Comparison of ENCODE assay signal across 8 mouse cellular contexts in genomic region chr13:41358480-41359180, GRCm38 (mm10).
DNase-seq lines count a peak whose midpoint lies in the region; ATAC-seq and TF ChIP-seq lines count a peak whose summit lies in the region.

No protein-coding gene starts in this region.

- H3K4me1 ChIP-seq in erythroblast, embryonic 14.5 days (ENCODE audit: control insufficient read depth) = peaks cover 16% of the 10 kb centered on the region
- H3K4me1 ChIP-seq in heart, embryonic 12.5 days (replicated peaks) = peaks cover 39% of the 10 kb centered on the region
- H3K4me1 ChIP-seq in kidney, embryonic 16.5 days (ENCODE audit: insufficient read depth, low read length) = peaks cover 47% of the 10 kb centered on the region
- peaks cover 2% of the 10 kb centered on the region for H3K4me1 ChIP-seq in liver, adult 2 months (ENCODE audit: control insufficient read depth, insufficient read depth, low read length)

- ATAC-seq in heart, embryonic 12.5 days (ENCODE audit: insufficient number of reproducible peaks, low FRiP score) = peak; percentile 96
- ATAC-seq in kidney, embryonic 16.5 days (ENCODE audit: low FRiP score, low TSS enrichment) = peak; percentile 99
- peak; percentile 94 for ATAC-seq in monocyte, adult 5-6 weeks (replicated peaks; ENCODE audit: insufficient number of reproducible peaks, low FRiP score, low TSS enrichment, poor library complexity, severe bottlenecking)

- H3K4me3 ChIP-seq in erythroblast, embryonic 14.5 days (replicated peaks) = peak overlapping the region; percentile 58
- H3K4me3 ChIP-seq in heart, embryonic 12.5 days = peak overlapping the region; percentile 68
- H3K4me3 ChIP-seq in kidney, embryonic 16.5 days (ENCODE audit: low read length) = peak overlapping the region; percentile 70
- peak overlapping the region; percentile 64 for H3K4me3 ChIP-seq in liver, adult 2 months (ENCODE audit: insufficient read depth, low read depth, low read length)

- peaks cover 52% of the 10 kb centered on the region for H3K27me3 ChIP-seq in erythroblast, embryonic 14.5 days (ENCODE audit: control insufficient read depth)
- H3K27me3 ChIP-seq in heart, embryonic 12.5 days (replicated peaks) = 0 out of 2 replicates have a peak, but pooled peaks cover 4% of the 10 kb centered on the region
- no peaks in the 10 kb centered on the region for H3K27me3 ChIP-seq in kidney, embryonic 16.5 days (ENCODE audit: insufficient read depth, low read length)
- no peaks in the 10 kb centered on the region for H3K27me3 ChIP-seq in liver, adult 2 months (ENCODE audit: control insufficient read depth, insufficient read depth, low read length)

- H3K36me3 ChIP-seq in erythroblast, embryonic 14.5 days (ENCODE audit: control insufficient read depth) = no peaks in the 10 kb centered on the region
- no peaks in the 10 kb centered on the region for H3K36me3 ChIP-seq in heart, embryonic 12.5 days
- no peaks in the 10 kb centered on the region for H3K36me3 ChIP-seq in kidney, embryonic 16.5 days (ENCODE audit: insufficient read depth, low read length)
- H3K36me3 ChIP-seq in liver, adult 2 months (ENCODE audit: control insufficient read depth, insufficient read depth, low read length) = no peaks in the 10 kb centered on the region

- no peaks in the 10 kb centered on the region for H3K9me3 ChIP-seq in erythroblast, embryonic 14.5 days (ENCODE audit: control insufficient read depth, low read length)
- H3K9me3 ChIP-seq in heart, embryonic 12.5 days (replicated peaks) = no peaks in the 10 kb centered on the region
- H3K9me3 ChIP-seq in kidney, embryonic 16.5 days (ENCODE audit: low read length) = no peaks in the 10 kb centered on the region

- peak; percentile 95 for DNase-seq in CD4-positive, CD25-positive, alpha-beta regulatory T cell, adult 2 months (ENCODE audit: low read depth, low spot score)
- DNase-seq in brain, embryonic 18.5 days (ENCODE audit: low read depth, low spot score) = peak; percentile 86
- peak; percentile 87 for DNase-seq in liver, adult 2 months (ENCODE audit: extremely low read depth, low read depth, low spot score)
- DNase-seq in spleen, postnatal 36 days (ENCODE audit: low spot score in 2 of 2) = peak; percentile 90 to 91

- no peak for TF ChIP-seq CTCF in liver, adult 2 months (IDR thresholded peaks at IDR 0.05; ENCODE audit: low read depth, low read length)

- peak overlapping the region; percentile 89 for H3K27ac ChIP-seq in heart, embryonic 12.5 days (ENCODE audit: poor library complexity, severe bottlenecking)
- H3K27ac ChIP-seq in kidney, embryonic 16.5 days (ENCODE audit: low read length) = peak overlapping the region; percentile 97
- peak overlapping the region; percentile 76 for H3K27ac ChIP-seq in liver, adult 2 months (replicated peaks; ENCODE audit: insufficient read depth, low read depth, low read length)

- peak; percentile 97 for TF ChIP-seq POLR2A in liver, adult 2 months (IDR thresholded peaks at IDR 0.05; ENCODE audit: extremely low read depth, insufficient read depth, low read length)

- H3K79me2 ChIP-seq in liver, adult 2 months (ENCODE audit: control insufficient read depth, insufficient read depth, low read length) = peaks cover 4% of the 10 kb centered on the region; the same call in 1 of the 2 replicates

- H3K4me2 ChIP-seq in heart, embryonic 12.5 days = peak overlapping the region; percentile 80
- peak overlapping the region; percentile 67 for H3K4me2 ChIP-seq in kidney, embryonic 16.5 days (replicated peaks; ENCODE audit: low read depth, low read length)

- WGBS in heart, embryonic 12.5 days = under 1% methylated on average over 42 of the region's 42 CpGs
- WGBS in kidney, embryonic 16.5 days = under 1% methylated on average over 42 of the region's 42 CpGs
- under 1% methylated on average over 42 of the region's 42 CpGs for WGBS in liver, adult 2 months

- peak overlapping the region; percentile 87 for H3K9ac ChIP-seq in heart, embryonic 12.5 days
- peak overlapping the region; percentile 76 for H3K9ac ChIP-seq in kidney, embryonic 16.5 days (replicated peaks; ENCODE audit: low read length)
- H3K9ac ChIP-seq in liver, adult 2 months (ENCODE audit: low read depth, low read length) = peak overlapping the region; percentile 83

Comparison
In these comparisons a context has a peak if more than half of its experiments do, and no peak if none do; other contexts are left out.
1. Peak in every context shown above with its lines: DNase-seq, ATAC-seq, H3K4me3 ChIP-seq and H3K27ac ChIP-seq.